Mouse (Mus musculus) spleen, adult 2 months (tissue): ENCODE data around the gene Nek4.

ENCODE experiments used
- CTCF ChIP-seq: fragments of 200-500 bp; IDR thresholded peaks from 2 replicates; pipeline ENCODE4 v1.5.1; 2011; ENCODE audit warnings: mild to moderate bottlenecking, inconsistent platforms; ENCODE audit not compliant: insufficient read depth, insufficient read length, insufficient replicate concordance; ENCODE audit errors: extremely low read depth
- POLR2A ChIP-seq: fragments of 200-500 bp; IDR thresholded peaks from 2 replicates; pipeline ENCODE4 v1.6.1; 2011; ENCODE audit warnings: low read depth, low read length, inconsistent platforms

- TF ChIP-seq POLR2A (no peak), CTCF (no peak)
Observed at GRCm38 (mm10) chr14:30925492-30925891, 25.7 kb upstream of the Nek4 start.
